Mouse (Mus musculus) ES-Bruce4 (cell line): ENCODE measurements around the gene Grik4.

Experiments used
- CTCF ChIP-seq: IDR thresholded peaks from one replicate; pipeline ENCODE4 v1.8.1; 2011; ENCODE audit warnings: low read depth, low read length
- EP300 ChIP-seq: IDR thresholded peaks from 2 replicates; pipeline ENCODE4 v1.6.1; 2011; ENCODE audit warnings: low read depth, low read length; ENCODE audit not compliant: insufficient read depth
- POLR2A ChIP-seq: IDR thresholded peaks from one replicate; pipeline ENCODE4 v1.8.1; 2011; ENCODE audit warnings: low read length; ENCODE audit not compliant: insufficient read depth

DNA sequence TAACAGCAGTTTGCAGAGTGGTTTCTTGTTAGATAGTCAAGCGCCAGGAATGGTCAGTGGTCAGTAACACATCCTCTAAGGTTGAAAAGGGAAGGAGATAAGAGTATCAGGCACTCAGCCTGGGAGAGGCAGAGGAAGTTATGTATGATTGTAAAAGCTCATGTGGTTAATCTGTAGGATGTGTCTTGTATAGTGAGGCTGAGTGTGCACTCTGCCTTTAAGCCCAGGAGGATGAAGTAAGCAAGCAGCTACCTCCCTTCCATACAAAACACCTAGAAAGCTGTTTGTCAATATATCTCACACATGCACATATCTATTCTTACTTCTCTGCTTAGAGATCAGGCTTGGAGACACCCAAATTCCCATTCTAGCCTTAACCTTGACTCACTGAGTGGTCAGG is 389.1 kb downstream of the Grik4 start:
- TF ChIP-seq CTCF (no peak), EP300 (no peak), POLR2A (no peak)
